Mouse (Mus musculus) lung, embryonic 15.5 days (tissue): ENCODE results near the gene Zcchc7. TPM values are rescaled to one million over a fixed set of nuclear protein-coding genes. Genes with fewer than 3 reads are reported as not detected.
"Not testable (repeated sequence)": the region's sequence is repeated elsewhere in the genome, so short reads cannot be mapped to it uniquely, and the experiment has no call there.

Source experiments
- ATAC-seq: fragments of 200-750 bp; cut with Nextera tagmentation; 2 replicates; pipeline ENCODE4 v1.8.0; 2017; ENCODE audit warnings: moderate number of reproducible peaks, borderline replicate concordance; ENCODE audit not compliant: low FRiP score, low TSS enrichment; ENCODE audit errors: extremely low read depth
- H3K27ac ChIP-seq: fragments of 300-500 bp; sonication (generic); 2 replicates; pipeline ENCODE4 v1.5.1; 2015; ENCODE audit warnings: moderate library complexity, mild to moderate bottlenecking, inconsistent platforms
- H3K27me3 ChIP-seq: fragments of 300-500 bp; sonication (generic); 2 replicates; pipeline ENCODE4 v1.6.1; 2015; ENCODE audit warnings: inconsistent platforms
- H3K36me3 ChIP-seq: fragments of 300-500 bp; sonication (generic); 2 replicates; pipeline ENCODE4 v1.6.1; 2015; ENCODE audit warnings: inconsistent platforms
- H3K4me1 ChIP-seq: fragments of 300-500 bp; sonication (generic); 2 replicates; pipeline ENCODE4 v1.6.1; 2015; ENCODE audit warnings: inconsistent platforms
- H3K4me2 ChIP-seq: fragments of 300-500 bp; sonication (generic); 2 replicates; pipeline ENCODE4 v1.6.1; 2015; ENCODE audit warnings: inconsistent platforms, mild to moderate bottlenecking, moderate library complexity
- H3K4me3 ChIP-seq: fragments of 300-500 bp; sonication (generic); 2 replicates; pipeline ENCODE4 v1.5.1; 2015; ENCODE audit warnings: mild to moderate bottlenecking, inconsistent platforms
- H3K9ac ChIP-seq: fragments of 300-500 bp; sonication (generic); 2 replicates; pipeline ENCODE4 v1.6.1; 2015; ENCODE audit warnings: inconsistent platforms
- H3K9me3 ChIP-seq: fragments of 300-500 bp; sonication (generic); 2 replicates; pipeline ENCODE4 v1.6.1; 2016; ENCODE audit warnings: inconsistent platforms
- WGBS: fragments of 180-500 bp; shearing (Covaris S2); methylation state at CpG from one replicate; pipeline ENCODE4 v1.1.7; 2015; 5-methylcytosine and 5-hydroxymethylcytosine counted together
- polyA plus RNA-seq: library from polyadenylated mRNA; unstranded; fragments of >200 nt; fragmentation: Nextera tagmentation; extraction: Ambion mirVana; gene quantifications from 2 replicates; pipeline ENCODE4 v1.2.1, GENCODE M21; 2015

The Zcchc7 gene
- polyA plus RNA-seq, 1 experiment from 2014 or later, result 31.5 TPM

DNA sequence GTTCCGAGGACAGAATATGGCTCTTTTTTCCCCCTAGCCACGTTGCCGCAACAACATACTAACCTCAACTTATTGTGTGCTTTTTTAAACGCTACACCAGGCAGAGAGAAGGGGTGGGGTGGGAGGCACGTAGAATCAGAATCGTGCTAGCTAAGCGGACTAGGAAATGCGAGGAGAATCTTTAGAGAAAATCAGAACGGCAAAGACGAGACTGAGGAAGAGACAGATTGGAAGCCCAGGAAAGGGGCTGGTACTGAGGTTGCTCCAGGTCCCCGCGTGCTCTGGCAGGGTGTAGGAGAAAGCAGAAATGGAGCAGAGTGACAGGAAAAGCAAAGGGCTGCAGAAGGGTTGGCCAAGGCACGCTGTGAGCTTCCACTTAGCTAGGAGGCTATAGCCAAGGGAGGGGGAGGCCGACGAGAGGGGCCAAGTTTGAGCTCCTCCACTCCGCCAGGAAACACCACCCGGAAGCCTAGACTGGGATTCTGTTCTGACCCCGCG, 42.1 kb upstream of the Zcchc7 start:
- H3K36me3 ChIP-seq, result no peaks in the 10 kb centered on the region
- 0 out of 2 replicates have a peak overlapping the region, but pooled peaks have one; percentile 27 for H3K4me2 ChIP-seq
- H3K27me3 ChIP-seq, result peaks cover 94% of the 10 kb centered on the region
- H3K4me1 ChIP-seq, result peaks cover 13% of the 10 kb centered on the region
- no peak overlapping the region for H3K9ac ChIP-seq
- H3K4me3 ChIP-seq, result no peak overlapping the region; the same call in 1 of the 2 replicates
- ATAC-seq, result no peak
- WGBS, result under 1% methylated on average over 19 of the region's 19 CpGs
- no peak overlapping the region for H3K27ac ChIP-seq
- H3K9me3 ChIP-seq, result no peaks in the 10 kb centered on the region

- H3K9ac ChIP-seq, result no peak overlapping the region
- no peak overlapping the region for H3K27ac ChIP-seq
- peak; percentile 11; the same call in 1 of the 2 replicates for ATAC-seq
- H3K9me3 ChIP-seq, result no peaks in the 10 kb centered on the region
- 2% methylated on average over 27 of the region's 27 CpGs for WGBS
- no peaks in the 10 kb centered on the region for H3K36me3 ChIP-seq
- H3K4me3 ChIP-seq, result no peak overlapping the region
- peaks cover 91% of the 10 kb centered on the region for H3K27me3 ChIP-seq
- H3K4me1 ChIP-seq, result peaks cover 13% of the 10 kb centered on the region
- no peak overlapping the region for H3K4me2 ChIP-seq
Measured at GRCm38 (mm10) chr4:44714111-44714621, 41.5 kb upstream of the Zcchc7 start.

- no peak overlapping the region for H3K4me3 ChIP-seq
- peaks cover 85% of the 10 kb centered on the region for H3K27me3 ChIP-seq
- H3K36me3 ChIP-seq, result no peaks in the 10 kb centered on the region
- no peak for ATAC-seq
- peaks cover 12% of the 10 kb centered on the region for H3K4me1 ChIP-seq
- H3K27ac ChIP-seq, result no peak overlapping the region
- no peak overlapping the region for H3K4me2 ChIP-seq
- H3K9me3 ChIP-seq, result no peaks in the 10 kb centered on the region
- 9% methylated on average over 3 of the region's 3 CpGs for WGBS
- no peak overlapping the region for H3K9ac ChIP-seq
Measured at GRCm38 (mm10) chr4:44715621-44716160, 40.0 kb upstream of the Zcchc7 start.

DNA sequence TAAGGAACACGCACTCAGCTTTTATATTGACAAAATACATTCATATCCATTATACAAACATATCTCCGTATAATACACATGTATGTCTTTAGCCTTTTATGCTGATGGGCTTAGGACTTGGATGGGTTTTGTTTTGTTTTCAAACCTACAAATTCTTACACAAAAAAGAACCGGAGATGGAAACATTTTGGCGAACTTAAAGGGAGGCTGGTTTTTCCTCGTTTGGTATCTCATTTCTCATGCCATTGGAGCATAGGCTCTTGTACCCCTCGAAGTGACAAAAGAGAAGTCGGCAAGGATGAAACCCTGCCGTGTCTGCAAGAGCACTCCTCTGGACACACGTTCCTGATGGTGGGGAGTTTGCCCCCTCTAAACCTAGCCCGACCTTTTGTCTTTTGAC, 39.3 kb upstream of the Zcchc7 start:
- no peak overlapping the region for H3K4me3 ChIP-seq
- 4% methylated on average over 10 of the region's 10 CpGs for WGBS
- H3K4me2 ChIP-seq, result no peak overlapping the region
- peaks cover 82% of the 10 kb centered on the region for H3K27me3 ChIP-seq
- H3K9me3 ChIP-seq, result no peaks in the 10 kb centered on the region
- no peak overlapping the region for H3K27ac ChIP-seq
- no peak overlapping the region for H3K9ac ChIP-seq
- H3K4me1 ChIP-seq, result peaks cover 10% of the 10 kb centered on the region
- no peaks in the 10 kb centered on the region for H3K36me3 ChIP-seq
- ATAC-seq, result no peak

DNA sequence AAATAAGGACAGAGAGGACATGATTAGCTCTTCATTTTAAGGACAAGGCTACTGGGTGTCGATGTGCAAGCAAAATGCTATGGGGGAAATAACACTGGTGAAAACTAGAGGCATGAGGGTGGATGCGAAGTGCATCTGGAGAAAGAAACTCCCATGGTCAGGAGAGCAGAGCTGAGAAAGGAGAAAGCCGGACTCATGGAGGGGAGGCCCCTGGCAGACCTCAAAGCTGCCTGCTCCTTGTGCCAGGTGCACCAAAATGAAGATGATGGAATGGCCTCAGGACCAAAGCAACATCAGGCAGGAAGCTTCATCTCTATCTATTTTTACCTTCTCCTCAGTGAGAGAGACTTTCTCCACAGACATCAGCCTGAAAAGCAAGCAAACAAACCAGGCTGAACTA, 38.0 kb upstream of the Zcchc7 start:
- Histone ChIP-seq H3K4me3 (no peak overlapping the region), H3K9me3 (no peaks in the 10 kb centered on the region), H3K4me1 (peaks cover 4% of the 10 kb centered on the region; the same call in 1 of the 2 replicates), H3K36me3 (no peaks in the 10 kb centered on the region), H3K27ac (no peak overlapping the region), H3K4me2 (no peak overlapping the region), H3K27me3 (peaks cover 72% of the 10 kb centered on the region), H3K9ac (no peak overlapping the region)
- WGBS, result 78% methylated on average over 3 of the region's 3 CpGs
- no peak for ATAC-seq

GRCm38 (mm10) chr4:44720046-44720445, 35.6 kb upstream of the Zcchc7 start:
- no peak for ATAC-seq
- Histone ChIP-seq H3K9ac (no peak overlapping the region), H3K4me2 (no peak overlapping the region), H3K9me3 (no peaks in the 10 kb centered on the region), H3K4me3 (no peak overlapping the region), H3K27ac (no peak overlapping the region), H3K27me3 (peaks cover 51% of the 10 kb centered on the region), H3K4me1 (no peaks in the 10 kb centered on the region), H3K36me3 (no peaks in the 10 kb centered on the region)
- WGBS, result 83% methylated on average over 8 of the region's 8 CpGs

DNA sequence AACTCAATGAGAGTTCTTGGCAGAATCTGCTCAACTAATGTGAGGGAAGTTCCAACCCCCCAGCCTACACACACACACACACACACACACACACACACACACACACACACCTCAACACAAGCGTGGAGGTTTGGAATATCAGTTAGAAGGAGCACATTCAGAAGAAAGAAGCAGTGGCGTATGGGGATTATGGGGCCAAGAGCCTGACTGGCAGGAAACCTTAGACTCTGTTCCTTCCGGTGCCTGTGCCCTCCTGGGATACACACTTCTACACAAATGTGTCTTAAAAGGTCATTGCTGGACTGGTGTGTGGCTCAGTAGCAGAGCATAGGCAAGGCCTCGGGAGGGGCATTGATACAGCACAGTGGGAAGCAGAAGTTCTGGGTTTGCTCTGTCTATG, 34.4 kb upstream of the Zcchc7 start:
- Histone ChIP-seq H3K27me3 (peaks cover 43% of the 10 kb centered on the region), H3K4me1 (no peaks in the 10 kb centered on the region), H3K36me3 (no peaks in the 10 kb centered on the region), H3K4me2 (no peak overlapping the region), H3K4me3 (no peak overlapping the region), H3K9ac (no peak overlapping the region), H3K27ac (no peak overlapping the region), H3K9me3 (no peaks in the 10 kb centered on the region)
- WGBS, result 72% methylated on average over 4 of the region's 4 CpGs
- ATAC-seq, result no peak

DNA sequence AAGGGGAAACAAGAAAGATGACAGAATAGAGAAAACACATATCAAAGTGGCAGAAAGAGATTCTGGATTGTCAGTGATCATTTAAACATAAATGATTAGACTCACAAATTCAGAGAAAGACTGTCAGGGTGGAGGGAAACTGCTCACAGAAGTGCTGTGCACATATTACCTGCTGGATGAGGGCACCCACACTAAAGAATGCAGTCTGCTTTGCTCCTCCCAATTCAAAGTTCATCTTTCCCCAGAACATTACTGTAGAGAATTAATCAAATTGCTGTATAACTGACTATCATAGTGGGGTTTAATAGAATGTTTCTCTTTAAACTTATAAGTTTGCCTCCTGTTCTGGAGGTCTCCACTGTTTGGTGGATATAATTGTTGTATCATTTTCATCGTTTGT, 15.2 kb upstream of the Zcchc7 start:
- no peaks in the 10 kb centered on the region for H3K9me3 ChIP-seq
- H3K27me3 ChIP-seq, result no peaks in the 10 kb centered on the region
- H3K9ac ChIP-seq, result no peak overlapping the region
- no peaks in the 10 kb centered on the region for H3K36me3 ChIP-seq
- H3K4me2 ChIP-seq, result no peak overlapping the region
- WGBS, result 64% methylated on average over 1 of the region's 1 CpGs
- no peak overlapping the region for H3K27ac ChIP-seq
- no peaks in the 10 kb centered on the region for H3K4me1 ChIP-seq
- no peak for ATAC-seq
- H3K4me3 ChIP-seq, result no peak overlapping the region

DNA sequence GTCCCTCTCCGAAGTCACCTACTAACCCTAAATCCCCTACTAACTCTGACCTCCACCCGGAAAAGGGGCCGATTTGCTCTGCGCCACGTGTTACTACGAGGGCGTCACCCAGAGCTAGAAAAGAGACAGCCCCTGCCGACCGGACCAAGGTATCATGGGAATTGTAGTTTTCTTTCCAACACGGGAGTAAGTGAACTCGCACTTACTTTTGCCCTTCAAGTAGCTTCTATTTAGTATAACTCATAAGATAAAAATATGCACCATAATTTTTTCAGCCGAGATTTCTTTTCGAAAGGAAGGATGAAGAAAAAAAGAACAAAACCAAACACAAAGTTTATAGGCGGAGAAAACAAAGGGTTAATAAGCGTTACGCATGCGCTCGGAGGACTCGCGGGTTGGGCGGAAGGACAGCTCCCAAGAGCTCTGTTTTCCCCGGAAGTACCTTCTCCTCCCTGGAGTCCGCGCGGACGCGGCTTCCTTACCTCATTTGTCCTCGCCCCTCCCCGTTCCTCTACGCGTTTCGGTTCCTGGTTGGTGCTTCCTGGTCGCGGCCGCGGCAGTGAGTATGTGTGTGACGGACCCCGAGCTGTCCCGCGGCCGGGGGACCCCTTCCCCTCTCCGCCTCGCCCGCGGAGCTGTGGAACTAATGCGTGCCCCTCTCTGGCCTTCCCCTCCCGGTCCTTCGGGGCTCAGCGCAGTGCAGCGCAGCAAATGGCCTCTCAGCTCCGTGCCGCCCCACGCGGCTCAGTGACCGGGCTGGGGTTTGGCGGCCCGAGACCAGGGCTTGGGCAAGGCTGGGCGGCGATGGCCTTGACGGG, 666 bp downstream of the Zcchc7 start:
- Histone ChIP-seq H3K27ac (peak overlapping the region; percentile 95), H3K9me3 (no peaks in the 10 kb centered on the region), H3K4me1 (peaks cover 11% of the 10 kb centered on the region; the same call in 1 of the 2 replicates), H3K4me2 (peak overlapping the region; percentile 68), H3K9ac (peak overlapping the region; percentile 96), H3K27me3 (no peaks in the 10 kb centered on the region), H3K36me3 (no peaks in the 10 kb centered on the region), H3K4me3 (peak overlapping the region; percentile 97)
- ATAC-seq, result peak; percentile 99
- WGBS, result under 1% methylated on average over 60 of the region's 60 CpGs

GRCm38 (mm10) chr4:44757131-44757530, 1.5 kb downstream of the Zcchc7 start:
- ATAC-seq, result not testable (repeated sequence)

GRCm38 (mm10) chr4:44774890-44775289, 19.2 kb downstream of the Zcchc7 start:
- no peaks in the 10 kb centered on the region for H3K36me3 ChIP-seq
- no peaks in the 10 kb centered on the region for H3K27me3 ChIP-seq
- no peaks in the 10 kb centered on the region for H3K4me1 ChIP-seq
- H3K9ac ChIP-seq, result no peak overlapping the region
- no peak overlapping the region for H3K27ac ChIP-seq
- H3K4me2 ChIP-seq, result no peak overlapping the region
- no peak overlapping the region for H3K4me3 ChIP-seq
- H3K9me3 ChIP-seq, result no peaks in the 10 kb centered on the region
- ATAC-seq, result no peak
- 91% methylated on average over 3 of the region's 3 CpGs for WGBS

More at GRCm38 (mm10) chr4:44757131-44757530, 1.5 kb downstream of the Zcchc7 start:
- not testable (repeated sequence) for H3K27me3 ChIP-seq, H3K9me3 ChIP-seq, H3K36me3 ChIP-seq
- Histone ChIP-seq H3K27ac (peak overlapping the region; percentile 95), H3K4me2 (peak overlapping the region; percentile 68), H3K4me1 (peaks cover 11% of the 10 kb centered on the region; the same call in 1 of the 2 replicates), H3K9ac (peak overlapping the region; percentile 96), H3K4me3 (peak overlapping the region; percentile 97)
- WGBS, result 7% methylated on average over 10 of the region's 10 CpGs

DNA sequence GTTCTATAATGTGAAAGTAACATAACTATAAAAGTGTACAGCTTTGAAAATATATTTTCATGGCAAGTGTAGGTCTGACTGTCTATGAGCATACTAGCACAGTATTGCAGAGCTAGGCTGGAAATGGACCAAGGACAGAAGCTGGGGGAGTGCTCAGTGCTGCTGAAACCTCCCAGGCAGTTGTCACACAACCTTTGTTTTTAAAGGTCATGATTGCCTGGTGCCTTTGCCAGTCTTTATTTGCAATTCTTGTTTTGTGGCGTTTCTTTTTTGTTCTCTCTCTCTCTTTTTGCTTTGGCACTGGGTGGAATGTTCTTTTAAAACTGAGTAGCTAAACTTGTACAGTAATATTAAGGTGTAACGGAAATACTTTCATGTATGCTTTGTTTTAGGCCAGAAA, 21.0 kb downstream of the Zcchc7 start:
- Histone ChIP-seq H3K9me3 (no peaks in the 10 kb centered on the region), H3K36me3 (no peaks in the 10 kb centered on the region), H3K9ac (no peak overlapping the region), H3K27ac (no peak overlapping the region), H3K4me2 (no peak overlapping the region), H3K27me3 (no peaks in the 10 kb centered on the region), H3K4me3 (no peak overlapping the region), H3K4me1 (no peaks in the 10 kb centered on the region)
- no peak for ATAC-seq
- 67% methylated on average over 2 of the region's 2 CpGs for WGBS
